Mouse (Mus musculus): Measurements from ENCODE around the gene Sphk2.
"Not testable (repeated sequence)": the region's sequence is repeated elsewhere in the genome, so short reads cannot be mapped to it uniquely, and the experiment has no call there.

Gene Sphk2

DNA sequence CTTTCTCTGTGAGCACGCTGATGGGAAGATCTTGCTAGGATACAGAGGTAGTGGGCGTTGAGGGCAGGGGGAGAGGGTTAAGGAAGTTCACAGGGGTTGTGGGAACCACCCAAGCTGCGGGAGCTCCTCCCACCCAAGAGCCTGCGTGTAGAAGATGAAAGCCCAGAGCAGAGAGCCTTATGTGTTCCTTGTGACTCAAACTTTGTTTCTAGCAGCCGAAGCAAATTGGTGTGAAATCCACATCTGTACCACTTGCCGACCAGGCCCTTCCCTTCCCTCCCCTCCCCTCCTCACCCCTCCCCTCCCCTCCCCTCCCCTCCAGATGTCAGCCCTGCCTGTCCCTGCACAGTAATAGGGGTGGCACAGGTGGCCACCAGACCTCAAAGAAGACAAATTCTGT, 22.7 kb downstream of the Sphk2 start:
- in situ Hi-C loops (cut with MboI, MseI), result no loop called here

DNA sequence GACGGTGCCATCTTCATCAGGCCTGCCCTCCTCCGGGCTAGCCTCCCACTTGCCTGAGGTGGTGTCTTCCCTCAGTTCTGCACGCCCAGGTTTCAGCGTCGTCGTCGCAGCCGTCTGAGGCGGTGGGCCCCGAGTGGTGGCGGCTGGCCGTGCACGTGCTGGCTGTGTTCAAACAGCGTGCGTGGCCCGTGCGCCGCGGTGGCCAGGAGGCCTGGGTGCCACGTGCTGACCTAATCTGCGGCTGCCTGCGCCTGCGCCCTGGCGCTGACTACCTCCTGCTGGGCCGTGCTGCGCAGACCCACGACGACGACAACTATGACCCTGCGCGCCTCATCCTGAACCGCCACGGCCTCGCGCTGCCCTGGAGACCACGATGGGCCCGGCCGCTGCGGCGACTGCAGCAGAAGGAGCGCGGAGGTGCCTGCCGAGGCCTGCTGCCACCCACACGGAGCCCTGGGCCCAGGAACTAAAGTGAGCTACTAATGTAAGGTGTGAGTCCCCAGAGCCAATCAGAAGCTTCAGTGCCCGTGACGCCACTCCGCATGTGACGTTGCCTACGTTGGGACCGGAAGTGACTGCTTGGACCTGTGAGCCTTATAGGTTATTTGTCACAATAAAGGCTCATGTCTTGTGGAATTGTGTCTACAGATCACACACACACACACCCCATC, 23.7 kb downstream of the Sphk2 start, which contains the start of gene Sec1:
TSS of gene Sec1 (minus strand) at position 482 of the 671 bp plus-strand sequence.
- in situ Hi-C loops (cut with MboI, MseI), result no loop called here

DNA sequence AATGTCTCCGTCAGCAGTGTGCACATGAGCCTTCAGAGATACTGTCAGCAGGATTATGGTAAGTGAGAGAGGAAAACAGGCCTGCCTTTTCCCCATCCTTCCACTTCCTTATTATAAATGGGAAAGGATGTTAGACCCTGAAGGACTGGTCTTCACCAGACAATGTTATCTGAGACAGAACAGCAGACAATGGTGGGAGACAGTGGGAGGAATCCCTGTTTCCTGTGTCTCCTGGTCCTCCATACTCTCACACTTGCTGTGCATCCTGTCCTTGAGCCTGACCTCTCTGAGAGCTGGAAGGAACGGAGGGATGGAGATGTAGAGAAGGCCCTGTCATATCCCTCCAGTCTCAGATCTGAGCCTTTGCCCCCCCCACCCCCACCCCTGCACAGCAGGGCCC, 25.4 kb downstream of the Sphk2 start:
- in situ Hi-C loops (cut with MboI, MseI), result no loop called here

DNA sequence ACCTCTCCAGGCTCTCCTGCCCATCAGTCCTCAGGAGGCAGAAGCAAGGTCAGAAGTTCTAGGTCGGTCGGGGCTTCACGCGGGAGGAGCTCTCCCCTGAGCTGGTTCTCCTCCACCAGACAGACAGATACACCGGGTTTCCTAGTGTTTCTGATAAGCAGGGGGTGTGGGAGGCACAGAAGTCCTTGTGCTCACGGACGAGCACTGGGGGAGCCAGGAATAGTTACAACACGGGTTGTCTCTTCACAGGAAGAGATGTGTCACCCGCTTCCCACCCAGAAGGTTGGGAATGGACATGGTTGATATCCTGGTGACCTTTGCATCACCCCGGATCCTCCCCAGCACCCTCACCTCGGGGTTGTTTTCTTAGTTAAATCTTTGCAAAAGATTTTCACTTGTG, 28.0 kb downstream of the Sphk2 start:
- in situ Hi-C loops (cut with MboI, MseI), result no loop called here

DNA sequence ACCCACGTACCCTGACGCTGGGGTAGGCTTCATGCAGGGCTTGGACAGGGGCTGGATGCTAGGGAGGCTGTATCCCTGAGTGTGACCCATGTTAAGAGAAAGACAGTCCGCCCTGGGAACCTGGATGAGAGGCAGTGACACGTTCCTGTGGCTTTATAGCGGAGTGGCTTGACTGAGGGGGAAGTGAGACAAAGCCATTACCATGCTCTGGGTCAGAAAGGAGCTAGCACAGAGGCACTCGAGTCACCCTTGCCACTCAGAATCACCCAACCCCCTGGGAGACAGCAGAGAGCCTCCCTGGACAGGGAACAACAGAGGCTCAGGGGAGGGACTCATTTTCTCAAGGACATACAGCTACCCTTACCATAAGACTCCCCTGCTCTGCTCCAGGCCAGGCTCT, 28.7 kb downstream of the Sphk2 start:
- in situ Hi-C loops (cut with MboI, MseI), result no loop called here

DNA sequence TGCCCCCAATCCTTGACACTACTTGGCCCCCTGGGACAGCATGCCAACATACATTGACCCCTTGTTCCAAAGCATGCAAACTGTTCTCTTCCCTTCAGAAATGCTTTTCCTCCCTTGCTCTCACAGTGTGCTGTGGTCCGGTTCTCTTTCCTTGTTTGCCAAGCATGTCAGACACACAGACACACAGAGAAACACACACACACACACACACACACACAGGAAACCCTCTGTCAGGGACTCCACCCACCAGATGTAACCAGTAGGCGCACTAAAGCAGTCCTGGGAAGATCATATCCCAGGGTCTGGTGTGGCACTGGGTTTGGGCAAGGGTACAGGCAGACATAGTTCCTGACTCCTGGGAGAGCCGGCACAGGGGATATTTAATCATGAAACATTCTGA, 31.0 kb downstream of the Sphk2 start:
- in situ Hi-C loops (cut with MboI, MseI), result no loop called here

DNA sequence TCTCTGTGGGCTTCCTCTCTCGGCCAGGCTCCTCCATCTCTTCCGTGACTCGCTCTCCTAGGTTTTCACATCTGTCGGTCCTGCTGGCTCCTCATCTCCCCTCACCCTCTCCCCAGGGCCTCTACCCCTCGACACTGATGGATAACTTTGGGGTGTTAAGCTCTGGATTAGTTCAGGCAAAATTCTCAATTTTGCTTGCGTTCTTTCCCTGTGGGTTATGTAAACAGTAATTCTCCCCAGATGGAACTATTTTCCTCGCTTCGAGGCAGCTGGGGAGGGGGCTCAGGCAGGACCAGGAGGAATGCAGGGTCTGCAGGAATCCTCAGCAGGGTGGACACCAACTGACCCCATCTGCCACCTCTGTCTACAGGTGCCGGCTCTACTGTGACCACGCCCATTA, 32.0 kb downstream of the Sphk2 start:
- in situ Hi-C loops (cut with MboI, MseI), result no loop called here

DNA sequence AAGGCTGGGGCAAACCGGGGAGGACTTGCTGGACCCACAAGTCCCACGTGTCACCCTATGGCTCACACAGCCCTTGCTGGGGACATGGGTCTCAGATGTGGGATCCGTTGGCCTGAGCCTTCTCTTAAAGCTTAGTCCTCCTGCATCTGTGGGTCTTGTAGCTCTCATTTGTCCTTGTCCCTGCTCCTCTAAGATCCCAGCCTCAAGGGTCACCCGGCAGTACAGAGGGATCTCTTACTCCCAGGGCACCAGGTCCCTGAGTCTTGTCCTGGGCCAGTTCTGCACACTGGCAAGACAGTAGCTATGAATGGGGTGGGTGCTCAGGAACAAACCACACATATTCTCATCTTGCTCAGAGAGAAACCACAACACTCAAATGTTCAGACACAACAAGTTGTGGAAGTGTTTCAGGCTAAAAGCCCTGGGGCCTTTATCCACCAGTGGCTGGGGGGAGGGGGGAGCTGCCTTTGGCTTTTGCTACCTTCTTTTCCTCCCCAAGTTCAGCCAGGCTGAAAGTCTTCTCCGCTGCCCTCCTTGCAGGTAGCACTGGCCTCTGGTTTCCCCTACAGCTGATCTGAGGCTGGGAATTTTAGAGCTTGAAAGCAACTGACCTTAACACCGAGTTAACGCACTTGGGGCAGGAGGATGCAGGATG, 34.3 kb downstream of the Sphk2 start, which contains the start of gene Ntn5:
TSS of gene Ntn5 (plus strand) at position 627 of the 655 bp plus-strand sequence.
- in situ Hi-C loops (cut with MboI, MseI), result no loop called here

DNA sequence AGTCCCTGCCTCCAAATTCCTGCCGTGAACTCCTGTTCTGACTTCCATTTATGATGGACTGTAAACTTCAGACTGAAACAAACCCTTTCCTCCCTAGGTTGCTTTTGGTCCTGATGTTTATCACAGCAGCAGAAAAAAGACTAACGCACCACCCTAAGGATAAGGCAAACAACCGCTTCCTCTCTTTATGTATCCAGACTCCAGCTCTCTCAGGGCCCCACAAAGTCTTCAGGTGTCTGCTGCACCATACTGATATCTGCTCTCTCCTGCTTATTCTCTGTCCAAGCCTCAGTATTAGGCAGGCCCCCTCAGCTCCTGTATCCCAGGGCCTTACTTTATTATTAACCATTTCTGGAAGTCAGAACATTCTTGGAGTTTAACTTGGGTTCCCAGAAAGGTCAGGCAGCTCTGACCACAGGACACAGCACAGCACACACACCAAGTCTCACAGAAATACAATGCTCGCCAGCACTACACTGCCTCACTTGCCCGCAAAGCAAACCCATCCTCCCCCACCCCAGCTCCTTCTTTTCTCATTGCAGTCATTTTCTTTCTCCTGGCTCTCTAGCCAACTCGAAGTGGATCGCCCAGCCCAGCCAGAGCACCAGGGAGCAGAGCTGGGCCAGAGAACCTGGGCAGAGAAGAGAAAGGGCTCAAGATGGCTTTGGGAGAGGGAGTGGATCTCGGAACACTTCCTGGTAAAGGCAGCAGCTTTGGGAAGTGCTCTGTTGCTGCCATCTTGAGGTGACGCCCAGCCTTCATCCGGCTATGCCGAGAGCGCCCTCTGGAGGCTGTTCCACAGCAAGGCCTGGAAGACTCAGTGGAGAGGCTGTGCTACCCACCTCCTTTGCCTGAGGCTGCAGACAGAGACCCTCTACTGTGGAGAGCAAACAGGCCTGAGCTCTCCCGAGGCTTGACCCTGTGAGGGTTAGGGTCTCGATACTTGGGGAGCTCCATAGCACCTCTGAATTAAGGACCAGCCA, 35.4 kb downstream of the Sphk2 start:
- in situ Hi-C loops (cut with MboI, MseI), result no loop called here

DNA sequence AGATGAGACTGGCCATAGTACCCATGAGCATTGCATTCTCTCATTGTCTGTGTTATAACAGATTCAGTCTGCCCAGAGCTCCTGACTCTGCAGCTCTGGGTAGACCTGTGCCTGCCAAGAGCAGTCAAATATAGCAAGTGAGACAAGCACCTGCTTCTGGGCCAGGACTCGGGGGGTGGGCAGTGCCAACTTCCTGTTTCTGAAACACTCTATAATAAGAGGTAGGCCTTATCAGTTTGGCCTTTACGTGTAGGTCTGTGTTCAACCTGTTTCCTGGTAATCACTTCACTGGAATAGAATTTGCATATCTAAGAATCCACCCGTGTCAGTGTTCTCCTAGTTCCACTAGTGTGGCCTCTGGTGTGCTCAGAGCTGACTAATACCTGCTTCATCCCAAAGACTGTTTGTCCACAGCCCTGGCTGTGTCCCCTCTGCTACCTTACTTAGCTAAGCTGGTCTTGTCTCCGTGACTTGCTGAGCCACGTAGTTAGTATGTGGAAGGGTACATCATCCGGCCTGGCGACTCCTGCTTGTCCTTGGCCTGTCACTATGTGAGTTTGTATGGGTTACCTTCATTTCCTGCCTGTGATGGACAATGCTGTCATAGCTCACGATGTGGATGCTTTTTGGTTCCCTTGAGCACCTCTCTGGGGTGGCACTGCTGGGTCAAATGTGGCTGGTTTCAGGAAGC, 36.6 kb downstream of the Sphk2 start:
- in situ Hi-C loops (cut with MboI, MseI), result no loop called here

DNA sequence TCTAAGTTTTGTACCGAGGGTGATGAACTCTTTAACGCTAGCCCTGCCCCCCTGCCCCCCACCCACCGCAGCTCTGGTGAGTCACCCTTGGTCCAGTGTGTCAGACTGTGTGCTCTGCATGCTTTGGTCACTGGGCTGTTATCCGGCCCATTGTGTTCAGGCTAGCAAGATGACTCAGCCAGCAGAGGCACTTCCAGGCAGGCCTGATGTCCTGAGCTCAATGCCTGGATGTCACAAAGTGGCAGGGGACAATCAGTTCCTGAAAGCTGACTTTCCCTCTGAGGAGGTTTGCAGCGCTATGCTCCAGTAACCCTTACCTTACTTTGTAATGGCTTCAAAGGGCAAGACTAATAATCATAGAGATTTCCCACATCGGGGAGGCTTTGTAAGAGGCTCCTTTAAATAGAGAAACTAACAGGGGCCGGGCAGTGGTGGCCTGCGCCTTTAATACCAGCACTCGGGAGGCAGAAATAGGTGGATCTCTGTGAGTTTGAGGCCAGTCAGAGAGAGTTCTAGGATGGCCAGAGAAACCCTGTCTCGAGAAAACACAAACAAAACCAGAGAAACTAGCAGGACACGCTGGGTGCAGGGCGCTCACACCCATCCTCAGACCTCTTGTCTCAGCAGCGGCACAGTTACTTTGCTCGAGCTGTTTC, 37.7 kb downstream of the Sphk2 start:
- in situ Hi-C loops (cut with MboI, MseI), result no loop called here

DNA sequence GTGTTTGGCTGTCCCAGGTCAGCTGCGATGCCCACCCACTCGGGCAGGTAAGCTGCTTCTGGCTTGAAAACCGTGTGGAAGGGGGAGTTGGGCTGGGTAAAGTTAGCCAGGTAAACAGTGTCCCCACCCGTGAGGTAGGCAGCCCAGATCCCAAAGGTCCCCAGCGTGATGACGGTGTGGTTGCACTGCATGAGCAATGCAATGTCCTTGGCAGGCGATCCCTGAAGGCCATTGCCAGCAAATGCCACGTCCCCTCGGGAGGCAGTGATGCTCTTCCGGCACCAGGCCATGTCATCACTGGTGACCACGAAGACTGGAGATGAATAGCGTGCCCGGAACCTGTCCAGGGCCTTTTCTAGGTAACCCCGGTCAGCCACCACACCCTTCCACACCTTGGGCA, 39.3 kb downstream of the Sphk2 start:
- in situ Hi-C loops (cut with MboI, MseI), result no loop called here

DNA sequence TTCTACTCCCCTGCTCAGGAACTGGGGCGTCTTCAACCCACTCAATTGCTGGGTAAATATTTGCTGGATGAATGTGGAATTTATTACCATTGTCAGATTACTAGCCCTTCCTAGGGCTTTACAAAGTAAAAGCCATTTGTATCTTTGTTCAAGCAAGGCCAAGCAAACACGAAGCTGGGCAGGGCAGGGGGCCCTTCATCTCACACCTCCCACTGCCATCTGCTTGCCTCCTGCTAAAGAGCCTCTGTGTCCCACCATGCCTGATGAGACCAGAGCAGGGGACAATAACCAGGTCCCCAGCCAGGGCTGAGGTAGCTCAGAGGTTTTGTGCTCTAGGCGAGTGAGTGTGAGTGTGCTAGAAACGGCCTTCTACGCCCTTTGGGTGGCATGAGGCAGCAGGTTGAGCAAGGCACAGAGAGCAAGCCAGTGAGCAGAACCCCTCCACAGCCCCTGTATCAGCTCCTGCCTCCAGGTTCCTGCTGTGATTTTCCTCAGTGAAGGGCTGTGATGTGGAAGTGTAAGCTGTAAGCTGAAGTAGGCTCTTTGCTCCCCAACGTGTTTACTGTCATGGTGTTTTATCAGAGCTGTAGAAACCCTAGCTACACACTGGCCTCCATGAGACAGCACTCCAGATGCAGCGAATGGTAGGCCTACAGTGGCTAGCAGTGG, 40.0 kb downstream of the Sphk2 start:
- in situ Hi-C loops (cut with MboI, MseI), result no loop called here

DNA sequence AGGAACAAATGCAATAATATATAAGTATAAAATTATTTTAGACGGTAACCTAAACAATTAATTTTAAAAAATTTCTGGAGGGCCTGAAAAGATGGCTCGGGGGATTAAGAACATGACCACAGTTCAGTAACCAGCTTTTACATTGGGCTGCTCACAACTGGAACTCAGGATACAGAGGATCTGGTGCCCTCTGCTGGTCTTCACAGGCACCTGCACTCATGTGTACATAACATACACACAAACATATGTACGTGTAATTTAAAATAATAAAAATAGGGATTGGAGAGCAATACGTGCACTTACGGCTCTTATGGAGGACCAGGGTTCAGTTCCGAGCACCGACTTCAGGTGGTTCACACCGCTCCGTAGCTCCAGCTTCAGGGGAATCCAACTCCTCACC, 48.9 kb downstream of the Sphk2 start:
- in situ Hi-C loops (cut with MboI, MseI), result no loop called here

DNA sequence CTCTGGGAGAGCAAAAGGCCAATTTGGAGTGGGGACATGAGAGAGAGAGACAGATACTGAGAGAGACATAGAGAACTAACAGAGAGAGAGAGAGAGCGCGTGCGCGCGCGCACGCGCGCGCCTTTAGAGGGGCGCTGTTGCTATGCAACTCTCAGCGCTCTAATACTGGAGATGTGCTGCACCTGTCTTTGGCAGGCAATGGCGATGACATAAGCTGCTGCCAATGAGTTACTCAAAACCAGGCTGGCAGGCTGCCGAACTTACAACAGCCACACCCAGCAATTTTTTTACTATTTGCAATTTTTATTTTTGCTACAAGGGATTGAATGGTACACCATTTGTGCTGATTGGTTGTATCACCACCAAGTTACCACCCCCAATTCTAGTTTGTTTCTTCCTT, 50.0 kb downstream of the Sphk2 start:
- in situ Hi-C loops (cut with MboI, MseI), result no loop called here

DNA sequence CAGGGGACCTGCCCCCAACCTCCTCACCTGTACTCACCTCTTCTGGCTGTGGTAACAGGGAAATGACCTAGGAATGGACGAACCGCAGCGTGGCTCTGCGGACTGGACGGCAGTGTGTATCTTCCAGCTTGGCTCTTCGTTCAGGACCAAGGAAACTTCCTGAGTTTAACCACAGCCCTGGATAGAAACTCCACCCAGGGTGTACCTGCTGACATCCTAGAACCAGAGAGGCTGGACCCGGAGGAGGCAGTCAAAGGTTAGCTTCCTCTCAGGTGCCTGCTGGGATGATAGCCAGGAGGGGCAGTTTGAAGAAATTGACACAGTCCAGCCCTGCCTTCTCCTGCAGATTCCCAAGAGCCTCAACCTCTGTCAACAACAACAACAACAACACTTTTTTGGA, 51.6 kb downstream of the Sphk2 start, which contains the start of gene Fut2:
TSS of gene Fut2 (minus strand) at position 234 of the 400 bp plus-strand sequence.
- in situ Hi-C loops (cut with MboI, MseI), result no loop called here

DNA sequence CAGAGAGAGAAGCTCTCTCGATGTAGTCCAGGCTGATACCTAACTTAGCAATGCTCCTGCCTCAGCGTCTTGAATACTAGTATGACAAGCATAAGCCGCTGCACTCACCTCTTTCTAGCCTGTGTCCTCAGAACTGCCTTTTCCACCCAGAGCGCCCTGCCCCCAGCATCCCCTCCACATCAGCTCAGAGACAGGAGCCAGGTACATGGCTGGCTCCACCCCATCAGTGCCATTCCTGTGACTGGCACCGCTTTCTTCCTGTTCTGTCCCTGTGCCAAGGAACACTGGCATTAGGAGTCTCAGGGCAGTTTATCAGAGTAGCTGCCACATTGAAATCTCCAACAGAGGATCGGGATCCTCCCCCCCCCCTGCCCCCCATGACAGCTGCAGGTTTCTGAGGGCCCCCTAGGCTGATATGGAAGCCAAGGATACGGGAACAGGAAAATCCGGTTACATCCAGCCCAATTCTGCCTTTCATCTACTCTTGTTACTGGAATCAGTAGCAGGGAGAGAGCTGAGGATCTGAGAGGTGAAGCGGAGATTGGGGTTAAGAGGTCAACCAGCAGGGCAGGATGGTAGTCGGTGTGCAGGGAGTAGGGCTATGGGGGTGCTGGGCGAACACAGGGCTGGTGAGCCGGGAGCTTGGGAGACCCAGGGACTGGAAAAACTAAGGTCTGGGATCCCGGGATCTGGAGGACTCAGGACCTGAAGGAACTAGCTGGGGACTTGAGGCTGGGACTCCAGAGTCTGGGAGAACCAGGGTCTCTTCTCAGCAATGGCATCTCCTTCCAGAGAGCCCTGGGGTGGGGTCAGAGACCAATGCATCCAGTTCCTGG, 52.3 kb downstream of the Sphk2 start:
- in situ Hi-C loops (cut with MboI, MseI), result no loop called here

DNA sequence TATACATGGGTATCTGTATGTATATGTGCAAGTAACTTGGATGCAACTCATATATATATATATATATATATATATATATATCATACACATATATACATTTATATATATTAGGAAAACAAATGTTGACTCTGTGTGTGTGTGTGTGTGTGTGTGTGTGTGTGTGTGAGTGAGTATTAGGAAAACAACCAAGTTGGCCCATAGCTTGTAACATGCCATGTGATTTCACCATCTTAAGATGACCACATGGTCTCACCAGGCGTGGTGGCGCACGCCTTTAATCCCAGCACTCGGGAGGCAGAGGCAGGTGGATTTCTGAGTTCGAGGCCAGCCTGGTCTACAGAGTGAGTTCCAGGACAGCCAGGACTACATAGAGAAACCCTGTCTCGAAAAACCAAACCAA, 56.1 kb downstream of the Sphk2 start:
- in situ Hi-C loops (cut with MboI, MseI), result not testable (repeated sequence)

DNA sequence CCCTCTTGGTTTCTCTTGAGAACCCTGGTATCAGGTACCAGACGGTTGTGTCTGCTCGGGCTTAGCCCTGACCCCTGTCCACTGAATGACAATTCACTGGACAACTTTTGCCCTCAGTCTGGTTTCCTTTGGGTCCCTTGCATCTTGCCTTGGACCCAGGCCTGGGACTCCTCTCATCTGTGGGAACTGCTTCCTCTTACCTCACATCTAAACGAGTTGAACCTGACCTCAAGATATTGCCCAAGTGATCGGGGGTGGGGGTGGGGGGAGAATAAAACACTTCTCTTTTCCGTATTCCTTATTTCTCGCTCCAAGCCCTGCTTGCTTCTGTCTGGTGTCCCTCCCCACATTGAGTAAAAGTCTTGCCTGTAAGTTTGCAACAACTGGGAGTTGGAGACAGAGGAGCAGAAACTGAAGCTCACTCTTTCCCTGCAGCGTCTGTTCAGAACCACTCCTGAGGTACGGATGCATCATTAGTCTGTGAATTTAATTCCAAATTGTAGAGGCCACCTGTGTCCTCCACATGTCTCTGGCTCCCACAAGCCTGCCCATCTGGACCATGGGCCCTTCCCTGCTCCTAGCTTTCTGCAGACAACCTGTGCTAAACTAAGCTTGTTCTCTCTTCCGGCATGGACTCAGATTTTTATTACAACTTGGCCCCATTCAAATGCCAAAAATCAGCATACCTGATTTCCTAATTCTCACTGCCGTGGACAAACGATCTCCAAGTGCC, 56.9 kb downstream of the Sphk2 start:
- in situ Hi-C loops (cut with MboI, MseI), result no loop called here

All from T-helper 2 cell (primary cell).